Mouse (Mus musculus): ENCODE measurements at regions not wholly inside any gene's neighbourhood (a gene's known extent, or its start where the extent isn't known, plus 50 kb on each side); places are given as distances from the start of the nearest gene placed in this dataset. TPM values are rescaled to one million over a fixed set of nuclear protein-coding genes. Genes with fewer than 3 reads are reported as not detected.

- WGBS: 89% methylated on average over 16 of the region's 16 CpGs
- ATAC-seq (ENCODE audit: low FRiP score, low TSS enrichment) (peak; percentile 67), DNase-seq (peak; percentile 41)
- Histone ChIP-seq H3K4me3 (replicated peaks; ENCODE audit: low read depth, low read length) (no peak overlapping the region), H3K9ac (replicated peaks; ENCODE audit: low read length) (no peak overlapping the region), H3K36me3 (ENCODE audit: control insufficient read depth, insufficient read depth, low read length) (no peaks in the 10 kb centered on the region), H3K4me1 (ENCODE audit: control insufficient read depth, insufficient read depth, low read length) (no peaks in the 10 kb centered on the region), H3K9me3 (ENCODE audit: control insufficient read depth, low read length) (no peaks in the 10 kb centered on the region), H3K4me2 (ENCODE audit: low read length) (no peak overlapping the region), H3K27me3 (ENCODE audit: control insufficient read depth, insufficient read depth, low read length) (no peaks in the 10 kb centered on the region), H3K27ac (replicated peaks; ENCODE audit: low read depth, low read length) (no peak overlapping the region)
These were observed 792.2 kb upstream of the Got2 start for GRCm38 (mm10) chr8:96680416-96681027.

- no peaks in the 10 kb centered on the region for H3K36me3 ChIP-seq (ENCODE audit: control insufficient read depth, insufficient read depth, low read length)
- H3K4me2 ChIP-seq (ENCODE audit: low read length): no peak overlapping the region
- no peaks in the 10 kb centered on the region for H3K27me3 ChIP-seq (ENCODE audit: control insufficient read depth, insufficient read depth, low read length)
- no peak overlapping the region for H3K4me3 ChIP-seq (replicated peaks; ENCODE audit: low read depth, low read length)
- H3K9me3 ChIP-seq (ENCODE audit: control insufficient read depth, low read length): no peaks in the 10 kb centered on the region
- no peak overlapping the region for H3K9ac ChIP-seq (replicated peaks; ENCODE audit: low read length)
- no peak for DNase-seq
- WGBS: 81% methylated on average over 4 of the region's 4 CpGs
- no peak for ATAC-seq (ENCODE audit: low FRiP score, low TSS enrichment)
- H3K4me1 ChIP-seq (ENCODE audit: control insufficient read depth, insufficient read depth, low read length): no peaks in the 10 kb centered on the region
- no peak overlapping the region for H3K27ac ChIP-seq (replicated peaks; ENCODE audit: low read depth, low read length)
These were observed 791.2 kb upstream of the Got2 start for GRCm38 (mm10) chr8:96679510-96679909.

- Histone ChIP-seq H3K27me3 (ENCODE audit: control insufficient read depth, insufficient read depth, low read length) (no peaks in the 10 kb centered on the region), H3K9ac (replicated peaks; ENCODE audit: low read length) (no peak overlapping the region), H3K4me3 (replicated peaks; ENCODE audit: low read depth, low read length) (no peak overlapping the region), H3K4me1 (ENCODE audit: control insufficient read depth, insufficient read depth, low read length) (no peaks in the 10 kb centered on the region), H3K9me3 (ENCODE audit: control insufficient read depth, low read length) (no peaks in the 10 kb centered on the region), H3K27ac (replicated peaks; ENCODE audit: low read depth, low read length) (no peak overlapping the region), H3K4me2 (ENCODE audit: low read length) (no peak overlapping the region), H3K36me3 (ENCODE audit: control insufficient read depth, insufficient read depth, low read length) (no peaks in the 10 kb centered on the region)
- DNase-seq: no peak
- WGBS: 55% methylated on average over 8 of the region's 8 CpGs
- no peak for ATAC-seq (ENCODE audit: low FRiP score, low TSS enrichment)
These were observed 786.4 kb upstream of the Got2 start for GRCm38 (mm10) chr8:96674703-96675102.

GRCm38 (mm10) chr8:96656495-96657279 is 768.3 kb upstream of the Got2 start:
- DNase-seq (no peak), ATAC-seq (ENCODE audit: low FRiP score, low TSS enrichment) (no peak)
- H3K4me3 ChIP-seq (replicated peaks; ENCODE audit: low read depth, low read length): no peak overlapping the region
- no peaks in the 10 kb centered on the region for H3K36me3 ChIP-seq (ENCODE audit: control insufficient read depth, insufficient read depth, low read length)
- no peak overlapping the region for H3K9ac ChIP-seq (replicated peaks; ENCODE audit: low read length)
- no peak overlapping the region for H3K4me2 ChIP-seq (ENCODE audit: low read length)
- 79% methylated on average over 8 of the region's 8 CpGs for WGBS
- no peaks in the 10 kb centered on the region for H3K4me1 ChIP-seq (ENCODE audit: control insufficient read depth, insufficient read depth, low read length)
- no peak overlapping the region for H3K27ac ChIP-seq (replicated peaks; ENCODE audit: low read depth, low read length)
- no peaks in the 10 kb centered on the region for H3K9me3 ChIP-seq (ENCODE audit: control insufficient read depth, low read length)
- no peaks in the 10 kb centered on the region for H3K27me3 ChIP-seq (ENCODE audit: control insufficient read depth, insufficient read depth, low read length)

- H3K9ac ChIP-seq (replicated peaks; ENCODE audit: low read length): no peak overlapping the region
- 85% methylated on average over 5 of the region's 5 CpGs for WGBS
- no peak for DNase-seq
- no peak overlapping the region for H3K4me2 ChIP-seq (ENCODE audit: low read length)
- H3K4me3 ChIP-seq (replicated peaks; ENCODE audit: low read depth, low read length): no peak overlapping the region
- ATAC-seq (ENCODE audit: low FRiP score, low TSS enrichment): no peak
- H3K27me3 ChIP-seq (ENCODE audit: control insufficient read depth, insufficient read depth, low read length): no peaks in the 10 kb centered on the region
- no peaks in the 10 kb centered on the region for H3K9me3 ChIP-seq (ENCODE audit: control insufficient read depth, low read length)
- H3K27ac ChIP-seq (replicated peaks; ENCODE audit: low read depth, low read length): no peak overlapping the region
- H3K4me1 ChIP-seq (ENCODE audit: control insufficient read depth, insufficient read depth, low read length): no peaks in the 10 kb centered on the region
- no peaks in the 10 kb centered on the region for H3K36me3 ChIP-seq (ENCODE audit: control insufficient read depth, insufficient read depth, low read length)
These were observed 759.4 kb upstream of the Got2 start for GRCm38 (mm10) chr8:96647743-96648142.

Small RNA genes lying in the stretch of these regions (microRNA-seq; reads per million reads assigned to microRNA genes)
- gene Gm24132: not detected

Data from midbrain, embryonic 14.5 days (tissue).